Mouse (Mus musculus): ENCODE data around the gene Ankrd33.
"Not testable (repeated sequence)": the region's sequence is repeated elsewhere in the genome, so short reads cannot be mapped to it uniquely, and the experiment has no call there.

Ankrd33 gene

DNA sequence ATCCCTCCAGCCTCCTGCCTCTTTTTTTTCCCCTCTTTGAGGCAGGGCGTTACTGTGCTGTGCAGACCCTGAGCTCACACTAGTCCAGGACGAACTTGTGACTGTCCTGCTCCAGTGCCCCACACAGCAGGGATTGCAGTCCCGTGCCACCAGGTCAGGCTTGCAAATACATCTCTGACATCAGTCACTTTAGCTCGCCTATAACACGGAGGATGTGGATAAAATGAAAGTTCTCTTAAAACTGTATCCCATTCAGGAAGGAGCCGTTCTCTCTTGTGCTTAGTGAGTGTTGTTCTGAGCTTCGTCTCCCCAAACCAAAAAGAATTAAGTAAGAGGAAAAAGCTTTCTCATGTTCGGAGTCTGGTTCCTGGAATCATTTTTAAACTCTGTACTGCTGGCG lies 29.1 kb upstream of the Ankrd33 start:
- no peak for DNase-seq (ENCODE audit: low spot score in 2 of 2)

DNA sequence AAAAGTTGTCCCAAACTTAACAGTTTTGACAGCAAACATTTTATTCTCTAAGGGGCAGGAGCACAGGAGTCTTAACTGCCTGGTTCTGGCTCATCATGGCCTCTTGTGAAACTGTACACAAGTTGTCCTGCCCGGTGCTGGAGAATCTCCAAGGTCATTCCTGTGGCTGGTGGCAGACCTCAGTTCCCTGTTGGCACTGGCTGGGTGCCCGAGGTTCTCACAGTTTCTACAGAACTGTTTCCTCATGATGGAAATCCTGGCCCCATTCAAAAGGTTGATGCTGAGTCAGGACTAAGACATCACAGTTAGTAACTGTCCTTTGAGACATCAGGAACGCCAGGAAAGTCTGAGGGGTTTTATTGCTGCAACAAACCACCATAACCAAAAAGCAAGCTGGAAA lies 28.6 kb upstream of the Ankrd33 start:
- DNase-seq (ENCODE audit: low spot score in 2 of 2): no peak

DNA sequence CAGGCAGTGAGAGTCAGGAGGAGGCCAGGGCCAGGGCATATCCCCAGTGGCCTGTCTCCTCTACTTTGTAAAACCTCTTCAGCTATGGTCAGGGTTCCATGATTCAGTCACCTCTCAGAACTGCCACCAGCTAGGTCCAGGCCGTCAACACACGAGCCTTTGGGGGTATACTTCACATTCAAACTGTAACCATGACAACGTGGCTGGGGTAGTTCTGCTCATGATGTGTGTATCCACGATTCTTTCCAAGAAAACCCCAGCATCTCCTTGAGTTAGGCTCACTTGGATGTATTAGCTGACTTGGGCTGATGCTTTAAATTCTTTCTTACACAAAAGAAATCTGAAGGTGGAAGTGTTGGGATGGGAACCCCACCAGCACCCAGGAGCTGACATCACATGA lies 27.3 kb upstream of the Ankrd33 start:
- no peak for DNase-seq (ENCODE audit: low spot score in 2 of 2)

DNA sequence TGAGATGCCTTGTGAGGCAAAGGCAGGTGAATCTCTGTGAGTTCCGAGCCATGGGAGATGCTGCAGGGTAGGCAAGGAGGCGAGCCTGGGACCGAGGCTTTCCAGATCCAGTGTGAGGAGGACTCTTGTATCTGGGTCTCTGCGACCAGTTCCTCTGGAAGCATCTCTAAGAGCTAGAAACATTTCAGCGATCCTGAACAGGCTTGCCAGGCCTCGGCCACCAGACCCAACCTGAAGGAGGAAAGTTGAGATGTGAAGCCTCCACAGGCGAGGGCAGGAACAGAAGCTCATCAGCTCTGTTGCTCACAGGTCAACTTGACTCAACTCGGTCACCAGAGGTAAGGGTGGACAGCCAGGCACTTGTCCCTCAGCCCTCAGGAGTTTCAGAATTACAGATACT lies 24.0 kb upstream of the Ankrd33 start:
- DNase-seq (ENCODE audit: low spot score in 2 of 2): no peak

DNA sequence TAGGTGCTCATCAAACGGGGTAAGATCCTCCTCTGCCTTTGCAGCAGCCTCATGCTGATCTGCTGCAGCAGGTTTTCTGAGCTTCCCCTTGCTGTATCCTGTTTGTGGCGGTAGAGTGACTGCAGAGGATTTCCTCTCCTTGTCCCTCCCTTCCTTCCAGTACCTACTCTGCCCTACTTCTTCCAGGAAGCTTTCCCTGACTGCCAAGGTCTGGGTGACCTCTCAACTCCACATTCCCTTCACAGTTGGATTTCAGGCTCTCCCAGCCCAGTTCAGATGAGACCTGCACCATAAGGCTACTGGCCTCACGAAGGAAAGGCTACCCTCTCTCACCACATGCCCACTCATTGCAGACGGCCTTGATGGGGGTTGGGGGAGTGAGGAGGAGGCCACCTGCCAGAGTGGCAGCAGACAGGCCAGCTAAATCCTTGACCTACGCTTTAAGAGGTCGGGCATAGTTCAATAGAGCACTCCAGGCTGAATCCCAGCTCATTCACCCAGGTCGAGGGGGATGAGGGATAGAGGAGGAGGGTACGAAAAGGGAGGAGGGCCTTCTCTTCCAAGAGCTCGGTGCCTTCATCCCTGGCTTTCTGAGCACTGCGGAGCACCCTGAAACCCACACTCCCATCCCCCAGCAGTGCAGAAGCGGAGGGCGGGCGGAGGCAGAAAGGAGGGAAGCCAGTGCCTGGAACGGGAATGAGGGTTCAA lies 23.3 kb upstream of the Ankrd33 start:
- DNase-seq (ENCODE audit: low spot score in 2 of 2): no peak

DNA sequence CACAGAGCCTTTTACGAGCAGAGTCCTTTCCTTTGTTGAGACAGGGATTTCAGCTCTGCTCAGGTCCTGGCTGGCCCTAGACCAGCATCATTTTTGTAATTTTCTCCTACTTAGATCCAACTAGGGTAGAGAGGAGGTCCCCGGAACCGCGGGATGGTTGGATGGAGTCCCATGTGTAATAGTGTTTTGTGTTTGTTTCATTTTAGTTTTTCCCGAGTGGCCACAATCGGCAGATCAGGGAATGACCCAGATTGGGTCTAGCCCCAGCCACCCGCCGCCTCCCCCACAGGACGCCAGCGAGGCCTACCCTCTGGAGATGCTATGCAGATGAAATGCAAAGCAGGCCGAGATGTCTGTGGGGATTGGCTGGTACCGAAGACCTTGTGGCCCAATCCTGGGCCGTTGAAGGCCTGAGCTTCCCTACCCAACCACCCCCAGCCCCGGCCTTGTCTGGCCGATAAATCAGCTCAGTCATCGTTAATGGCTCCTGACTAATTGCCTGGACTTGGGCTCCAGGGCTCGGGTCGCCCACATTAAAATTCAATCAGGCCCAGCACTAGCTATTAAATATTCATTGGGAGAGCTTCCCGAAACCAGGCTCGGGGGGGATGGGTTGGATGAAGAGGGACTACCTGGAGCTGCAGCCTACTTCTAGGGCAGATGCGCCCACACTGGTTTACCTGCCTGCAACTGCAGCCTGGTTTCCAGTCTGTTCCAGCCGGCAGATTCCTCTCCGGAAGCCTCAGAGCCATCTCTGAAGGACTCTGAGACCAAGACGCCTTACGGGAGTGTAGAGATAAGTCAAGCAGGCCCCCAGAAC lies 22.5 kb upstream of the Ankrd33 start:
- no peak for DNase-seq (ENCODE audit: low spot score in 2 of 2)

DNA sequence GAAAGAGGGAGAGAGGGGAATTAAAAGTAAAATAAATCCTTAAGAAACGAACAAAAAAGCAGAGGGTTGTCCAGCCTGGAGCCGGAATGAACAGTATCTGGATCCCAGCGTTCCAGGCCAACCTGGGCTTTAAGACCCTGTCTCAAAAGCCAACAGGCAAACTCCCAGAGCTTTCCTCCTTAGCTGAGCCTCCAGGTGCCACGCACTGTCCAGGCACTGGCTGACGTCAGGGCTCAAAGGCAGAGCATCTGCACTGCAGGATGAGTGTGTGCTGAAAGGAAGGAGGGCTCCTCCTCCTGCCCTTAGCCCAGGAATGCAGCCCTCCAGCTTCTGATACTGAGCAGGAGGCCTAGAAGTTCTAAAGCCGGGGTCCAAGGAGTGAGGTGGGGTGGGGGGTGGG lies 21.6 kb upstream of the Ankrd33 start:
- DNase-seq (ENCODE audit: low spot score in 2 of 2): no peak

DNA sequence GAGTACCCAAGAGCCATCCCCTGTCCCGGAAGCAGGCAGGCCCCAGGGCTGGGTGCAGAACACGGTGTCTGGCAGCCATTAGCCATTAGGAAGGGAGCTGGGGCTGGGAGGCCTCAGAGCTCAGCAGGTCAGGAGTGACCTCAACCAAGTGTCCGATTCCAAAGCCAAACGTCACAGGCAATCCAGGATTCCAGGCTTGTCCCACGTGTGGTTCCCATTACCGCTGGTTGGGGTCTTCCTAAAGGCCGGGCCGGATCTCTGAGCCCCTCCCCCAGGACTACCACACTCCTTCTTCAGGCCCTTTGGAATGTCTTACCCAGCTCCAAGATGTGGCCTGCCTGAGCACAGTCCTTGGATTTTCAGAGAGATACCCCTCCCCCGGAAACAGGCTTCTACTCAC lies 20.6 kb upstream of the Ankrd33 start:
- no peak for DNase-seq (ENCODE audit: low spot score in 2 of 2)

DNA sequence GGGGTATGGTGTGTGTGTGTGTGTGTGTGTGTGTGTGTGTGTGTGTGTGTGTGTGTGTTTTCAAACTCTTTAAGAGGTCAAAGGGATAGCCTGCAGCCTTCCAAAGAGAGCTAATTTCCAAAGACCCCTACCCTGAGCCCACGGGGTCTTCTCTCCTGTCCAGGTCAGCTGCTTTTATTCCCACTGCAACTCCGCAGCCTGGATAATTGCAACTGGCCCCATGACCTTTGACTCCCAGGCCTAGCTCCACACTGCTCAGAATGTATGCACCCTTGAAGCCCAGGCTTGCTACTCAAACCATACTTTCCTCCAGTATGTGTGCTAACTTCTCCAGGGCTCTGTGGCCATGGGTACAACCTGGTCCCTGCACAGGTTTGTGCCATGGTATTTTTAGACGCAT lies 20.2 kb upstream of the Ankrd33 start:
- DNase-seq (ENCODE audit: low spot score in 2 of 2): no peak

DNA sequence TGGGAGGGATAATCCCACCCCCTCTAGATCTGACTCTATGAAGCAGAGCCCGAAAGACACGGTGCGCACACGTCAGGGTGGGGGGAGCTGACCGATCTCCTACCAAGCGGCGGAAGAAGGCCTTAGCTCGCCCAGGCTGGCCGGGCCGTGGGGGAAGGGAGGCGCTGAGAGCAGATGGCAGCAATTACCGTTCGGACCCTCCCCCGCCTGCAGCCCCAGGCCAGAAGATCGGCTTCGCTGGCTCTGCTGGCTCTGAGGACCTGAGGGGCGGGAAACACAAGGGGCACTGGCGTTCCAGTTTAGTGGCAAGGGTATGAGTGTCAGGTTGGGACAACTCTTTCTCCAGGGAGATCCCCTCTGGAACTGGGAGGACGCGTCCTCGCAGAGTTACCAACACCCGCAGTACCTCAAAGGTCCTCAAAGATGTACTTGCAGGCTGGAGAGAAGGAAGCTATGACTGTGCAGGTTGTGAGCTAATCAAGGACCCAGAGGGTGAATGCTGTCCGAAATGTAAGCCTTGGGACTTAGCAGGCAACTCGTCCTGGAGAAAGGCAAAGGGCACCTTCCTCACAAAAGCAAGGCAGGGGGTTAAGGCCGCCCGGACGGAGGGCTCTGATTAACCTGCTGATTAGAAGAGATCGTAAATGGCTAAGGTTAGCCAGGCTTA lies 17.4 kb upstream of the Ankrd33 start:
- DNase-seq (ENCODE audit: low spot score in 2 of 2): no peak

DNA sequence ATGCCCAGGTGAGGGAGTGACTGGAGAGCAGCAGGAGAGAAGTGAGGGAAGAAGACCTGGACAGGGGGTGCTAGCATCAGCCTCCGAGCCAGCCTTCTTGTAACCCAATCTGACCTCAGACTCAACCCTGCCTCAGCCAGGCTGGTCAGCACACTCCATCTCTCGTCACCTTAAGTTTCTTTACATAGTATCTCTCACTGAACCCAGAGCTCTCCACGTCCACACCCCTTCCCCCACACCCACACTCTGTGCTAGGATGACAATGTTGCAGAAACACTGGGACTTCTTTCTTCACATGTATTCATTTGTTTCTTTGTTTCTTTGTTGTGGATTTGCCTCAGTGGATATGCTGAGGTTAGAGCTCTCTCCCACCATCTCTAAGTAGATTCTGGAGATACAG lies 14.6 kb upstream of the Ankrd33 start:
- no peak for DNase-seq (ENCODE audit: low spot score in 2 of 2)

DNA sequence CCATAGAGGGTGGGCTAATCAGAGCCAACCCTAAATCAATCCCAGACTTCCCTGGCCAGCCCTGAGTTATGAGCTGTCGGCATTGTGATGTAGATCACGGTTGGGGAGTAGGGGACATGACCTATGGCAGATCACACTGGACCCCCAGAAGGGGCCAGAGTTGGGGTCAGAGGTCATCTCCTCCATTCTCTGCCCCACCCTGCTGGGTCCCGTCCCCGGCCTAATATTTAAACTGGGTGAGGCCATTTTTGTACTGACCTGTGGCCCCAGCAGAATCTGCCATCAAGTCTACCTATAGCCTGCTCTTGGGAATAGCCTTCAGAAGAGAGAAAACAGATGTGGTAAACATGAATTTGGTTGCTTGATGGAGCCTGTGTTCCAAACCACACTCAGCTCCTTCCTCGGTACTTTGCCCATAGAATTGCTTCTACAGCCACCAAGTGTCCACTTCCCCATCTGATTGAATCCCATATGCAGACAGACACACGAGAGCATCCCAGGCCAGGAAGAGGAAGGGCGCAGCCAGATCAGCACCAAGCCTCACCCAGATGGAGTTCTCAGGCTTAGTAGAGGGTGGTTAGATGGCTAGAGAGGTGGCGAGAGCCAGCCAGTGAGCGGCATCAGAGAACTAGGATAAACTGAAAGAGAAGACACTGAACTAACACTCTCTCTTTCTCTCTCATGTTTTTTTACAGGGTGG lies 11.8 kb upstream of the Ankrd33 start:
- no peak for DNase-seq (ENCODE audit: low spot score in 2 of 2)

DNA sequence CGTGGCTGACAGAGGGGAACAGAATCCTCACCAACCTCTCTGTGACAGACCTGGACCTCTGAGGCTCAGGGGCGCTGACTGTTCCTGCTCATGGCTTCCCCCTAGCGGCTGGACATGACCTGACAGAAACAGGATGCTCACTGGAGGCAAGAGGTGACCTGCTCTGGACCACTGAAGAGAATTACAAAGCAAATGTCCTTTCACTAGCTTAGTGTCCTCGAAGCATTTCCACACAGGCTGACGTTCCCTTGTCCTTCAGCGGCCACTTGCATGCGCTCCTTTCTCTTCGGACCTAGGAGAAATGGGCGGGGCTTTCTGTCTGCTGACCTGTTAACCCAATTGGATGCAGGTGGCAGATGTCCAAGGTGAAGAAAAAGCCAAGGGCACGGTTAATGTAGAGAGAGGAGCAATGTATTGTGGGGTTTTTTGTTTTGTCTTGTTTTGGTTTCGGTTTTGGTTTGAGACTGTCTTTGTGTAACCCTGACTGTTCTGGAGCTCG lies 10.0 kb upstream of the Ankrd33 start:
- DNase-seq (ENCODE audit: low spot score in 2 of 2): peak; percentile 72 to 74

DNA sequence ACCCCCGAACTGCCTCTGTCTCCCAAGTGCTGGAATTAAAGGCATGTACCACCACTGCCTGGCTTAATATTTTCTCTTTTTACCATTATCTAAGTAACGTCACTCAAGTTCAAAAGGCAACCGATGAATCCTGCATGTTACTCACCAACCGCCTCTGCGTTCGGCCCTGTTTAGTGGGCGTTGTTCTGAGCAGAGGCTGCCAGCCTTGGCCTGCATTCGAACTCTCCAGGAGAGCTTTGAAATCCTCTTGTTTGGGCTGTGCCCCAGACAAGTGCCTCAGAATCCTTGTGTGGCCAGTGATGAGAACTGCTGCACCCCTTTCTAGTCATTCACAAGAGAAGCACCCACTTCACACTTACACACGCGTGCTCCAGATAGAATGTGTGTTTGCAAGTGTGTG lies 9.5 kb upstream of the Ankrd33 start:
- peak in 1 of 2 experiments; percentile 23 for DNase-seq (ENCODE audit: low spot score in 2 of 2)

DNA sequence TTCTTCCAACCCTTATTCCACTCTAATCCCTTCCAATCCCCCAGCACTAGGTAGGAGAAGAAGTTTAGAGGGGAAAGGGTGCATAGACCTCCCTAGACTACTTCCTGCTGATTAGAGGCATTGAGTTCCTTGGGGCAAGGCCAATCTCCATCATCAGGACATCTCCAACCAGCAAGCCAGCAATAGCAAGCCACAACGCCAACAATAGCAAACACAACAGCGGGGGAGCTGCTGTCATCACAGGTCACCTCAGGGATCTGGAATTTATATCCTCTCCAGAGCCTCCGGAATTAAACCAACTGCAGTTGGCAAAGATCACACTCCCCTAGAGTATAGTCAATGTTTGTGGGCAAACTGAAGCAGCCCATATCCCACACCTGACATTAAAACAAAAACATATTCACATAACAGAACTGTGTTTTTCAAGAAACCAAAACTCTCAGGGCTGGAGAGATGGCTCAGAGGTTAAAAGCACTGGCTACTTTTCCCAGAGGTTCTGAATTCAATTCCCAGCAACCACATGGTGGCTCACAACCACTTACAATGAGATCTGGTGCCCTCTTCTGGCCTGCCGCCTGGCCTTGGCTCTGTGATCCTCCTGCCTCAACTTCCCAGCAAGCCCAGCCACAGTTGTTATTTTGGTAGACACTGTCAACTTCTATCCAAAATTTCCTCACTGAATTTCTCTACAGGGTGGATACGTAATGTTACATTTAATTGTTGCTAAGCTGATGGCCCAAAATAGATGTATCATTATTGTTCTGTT lies 7.5 kb upstream of the Ankrd33 start:
- no peak for DNase-seq (ENCODE audit: low spot score in 2 of 2)

DNA sequence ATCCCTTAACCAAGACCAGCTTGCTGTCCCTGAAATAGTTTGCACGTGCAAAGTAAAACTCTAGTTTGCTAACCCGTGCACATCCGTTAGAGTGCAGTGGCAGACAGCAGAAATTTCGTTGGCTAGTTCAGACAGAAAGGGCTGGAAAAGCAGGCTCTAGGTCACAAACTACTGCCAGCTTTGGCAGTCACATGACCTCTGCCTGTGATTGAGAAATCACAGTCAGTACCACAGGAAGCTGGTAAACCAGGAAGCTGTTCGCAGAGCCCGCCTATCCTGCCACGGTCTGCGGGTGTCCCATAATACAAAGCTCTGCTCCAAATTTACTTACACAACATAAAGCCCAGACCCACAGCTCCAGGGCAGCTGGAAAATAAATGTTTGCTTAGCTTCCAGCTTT lies 2.4 kb upstream of the Ankrd33 start:
- DNase-seq (ENCODE audit: low spot score in 2 of 2): no peak

DNA sequence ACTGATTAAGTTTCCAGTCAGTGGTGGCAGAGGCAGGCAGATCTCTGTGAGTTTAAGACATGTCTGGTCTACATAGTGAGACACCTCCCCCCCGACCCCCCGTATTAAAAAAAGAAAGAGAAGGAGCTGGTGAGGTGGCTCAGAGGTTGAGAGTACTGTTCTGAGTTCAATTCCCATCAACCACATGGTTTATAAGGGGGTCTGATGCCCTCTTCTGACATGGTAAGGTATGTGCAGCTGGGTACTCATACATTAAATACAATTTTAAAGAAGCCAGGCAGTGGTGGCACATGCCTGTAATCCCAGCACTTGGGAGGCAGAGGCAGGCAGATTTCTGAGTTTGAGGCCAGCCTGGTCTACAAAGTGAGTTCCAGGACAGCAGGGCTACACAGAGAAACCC lies 1.8 kb upstream of the Ankrd33 start:
- not testable (repeated sequence) for DNase-seq (ENCODE audit: low spot score in 2 of 2)

DNA sequence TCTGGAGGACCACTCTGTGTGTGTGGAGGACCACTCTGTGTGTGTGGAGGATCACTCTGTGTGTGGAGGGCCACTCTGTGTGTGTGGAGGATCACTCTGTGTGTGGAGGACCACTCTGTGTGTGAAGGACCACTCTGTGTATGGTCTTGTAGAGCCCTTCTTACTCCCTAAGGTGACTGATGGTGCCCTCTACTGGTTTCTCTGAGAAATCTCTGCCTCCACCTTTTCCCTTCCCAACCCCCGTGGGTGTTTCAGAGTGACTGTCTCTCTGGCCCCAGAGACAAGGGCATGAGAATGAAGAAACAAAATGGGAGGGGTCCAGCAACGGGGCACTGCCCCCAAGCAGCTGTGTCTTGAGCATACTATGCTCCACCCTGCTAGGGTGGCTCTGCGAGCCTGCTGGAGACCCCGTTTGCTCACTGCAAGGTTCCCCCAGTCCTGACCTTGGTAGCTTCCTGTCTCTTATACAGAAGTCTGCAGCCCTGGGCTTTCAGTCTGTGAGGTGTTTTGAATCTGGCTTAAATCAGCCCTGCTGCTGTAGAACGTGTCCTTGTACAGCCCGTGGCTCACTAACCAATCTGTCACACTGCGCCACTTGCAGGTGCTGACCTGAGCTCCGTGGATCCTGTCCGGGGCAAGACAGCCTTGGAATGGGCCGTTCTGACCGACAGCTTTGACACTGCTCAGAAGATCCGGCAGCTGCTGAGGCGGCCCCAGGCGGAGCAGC lies 3.0 kb downstream of the Ankrd33 start:
- peak in 1 of 2 experiments; percentile 33 for DNase-seq (ENCODE audit: low spot score in 2 of 2)

DNA sequence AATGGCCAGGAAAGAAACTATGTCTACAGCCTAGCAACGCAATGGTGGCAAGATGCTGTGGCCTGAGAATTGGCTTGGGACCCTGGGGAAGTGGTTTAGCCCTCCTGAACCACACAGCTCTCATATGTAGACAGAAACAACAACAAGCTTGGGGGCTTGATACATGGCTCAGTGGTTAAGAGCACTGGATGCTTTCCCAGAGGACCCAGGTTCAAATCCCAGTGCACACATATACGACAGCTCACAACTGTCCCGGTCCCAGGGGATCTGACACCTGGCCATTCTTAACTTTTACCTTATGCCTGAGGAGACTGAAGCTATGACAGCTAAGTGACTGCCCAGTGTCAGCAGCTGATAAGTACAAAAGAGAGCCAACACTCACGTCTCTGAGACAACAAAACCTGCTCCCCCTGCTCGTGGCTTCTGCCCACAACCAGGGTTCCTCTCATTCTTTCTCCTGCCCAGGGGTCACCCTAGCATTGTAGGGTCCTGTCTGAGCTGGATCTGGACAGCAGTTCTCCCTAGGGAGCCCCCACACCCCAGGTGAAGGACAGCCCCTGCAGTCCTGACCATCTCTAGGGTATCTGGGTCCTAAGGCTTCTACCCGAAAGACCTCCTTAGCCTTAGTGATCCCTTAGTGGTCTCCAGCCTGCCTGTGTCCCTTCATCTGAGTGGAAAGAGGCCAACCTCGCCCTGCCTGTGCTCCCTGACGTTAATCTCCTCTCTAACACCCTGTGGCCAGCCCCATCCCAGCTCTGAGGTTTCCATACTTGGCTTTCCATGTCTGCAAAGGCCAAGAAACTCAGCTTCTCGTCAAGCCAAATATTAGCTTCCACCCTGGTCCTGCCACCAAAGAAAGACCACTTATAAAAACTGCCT lies 6.1 kb downstream of the Ankrd33 start:
- no peak for DNase-seq (ENCODE audit: low spot score in 2 of 2)

DNA sequence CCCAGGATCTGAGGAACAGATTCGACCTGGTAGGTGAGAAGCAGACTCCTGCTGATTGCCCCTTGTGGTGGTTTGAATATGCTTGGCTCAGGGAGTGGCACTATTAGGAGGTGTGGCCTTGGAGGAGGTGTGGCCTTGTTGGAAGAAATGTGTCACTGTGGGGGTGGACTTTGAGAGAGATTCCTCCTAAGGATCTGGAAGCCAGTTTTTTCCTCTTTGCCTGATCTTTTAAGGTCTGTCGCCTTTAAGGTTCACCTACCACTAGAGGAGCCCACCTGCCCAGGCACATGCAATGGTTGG lies 6.7 kb downstream of the Ankrd33 start:
- DNase-seq (ENCODE audit: low spot score in 2 of 2): no peak

All from right cerebral cortex, adult 2 months (tissue).